Mouse (Mus musculus) ovary, postnatal 14 days (tissue): ENCODE measurements around the gene Ndufs6.

Experiments
- DNase-seq: peaks from one replicate; pipeline ENCODE4 v3.0.0; 2022; ENCODE audit warnings: low spot score

Gene Ndufs6

DNA sequence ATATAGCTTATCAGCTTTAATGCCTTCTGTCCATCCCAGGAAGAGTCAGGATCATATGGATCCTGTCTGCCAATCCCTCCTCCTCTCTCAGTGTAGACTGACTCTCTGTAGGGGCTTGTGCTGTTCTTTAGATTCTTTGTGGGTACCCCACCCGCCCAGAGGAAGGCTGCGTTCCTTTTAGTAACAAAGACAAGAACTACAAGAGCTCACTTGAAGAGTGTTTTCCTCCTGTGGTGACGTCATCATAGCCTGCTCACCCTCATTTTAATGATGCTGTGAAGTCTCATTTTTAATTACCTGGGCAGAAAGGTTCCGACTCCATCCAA, 22.3 kb downstream of the Ndufs6 start:
- DNase-seq: no peak

DNA sequence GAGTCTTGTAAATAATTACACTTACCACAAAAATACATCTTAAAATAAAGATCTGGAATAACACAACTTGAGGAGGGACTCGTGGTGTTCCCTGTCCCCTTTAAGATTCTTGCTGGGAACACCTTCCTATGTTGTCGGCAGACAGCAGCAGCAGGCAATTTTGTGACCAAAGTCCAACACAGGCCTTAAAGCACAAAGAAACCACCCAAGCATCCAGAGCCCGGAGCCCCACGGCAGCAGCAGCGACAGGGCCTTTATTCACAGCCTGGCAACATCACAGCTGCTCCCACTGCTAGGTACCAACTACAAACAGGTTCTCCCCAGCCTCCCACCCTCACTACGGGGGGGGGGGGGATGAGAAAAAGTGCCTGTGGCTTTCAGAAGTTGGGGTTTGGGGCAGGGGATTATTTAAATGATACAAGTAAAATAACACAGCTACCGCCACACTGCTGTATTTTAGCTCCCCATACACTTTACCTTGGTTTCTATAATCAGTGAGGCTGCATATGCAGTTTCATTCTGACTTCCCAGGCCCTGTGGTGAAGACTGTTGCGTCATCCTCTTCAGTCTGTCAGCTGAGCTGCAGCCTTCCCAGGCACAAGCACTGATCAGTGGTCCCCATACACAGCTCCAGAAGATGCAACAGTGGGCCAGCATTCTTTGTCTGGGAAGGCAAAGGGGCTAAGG, 22.8 kb downstream of the Ndufs6 start:
- no peak for DNase-seq

DNA sequence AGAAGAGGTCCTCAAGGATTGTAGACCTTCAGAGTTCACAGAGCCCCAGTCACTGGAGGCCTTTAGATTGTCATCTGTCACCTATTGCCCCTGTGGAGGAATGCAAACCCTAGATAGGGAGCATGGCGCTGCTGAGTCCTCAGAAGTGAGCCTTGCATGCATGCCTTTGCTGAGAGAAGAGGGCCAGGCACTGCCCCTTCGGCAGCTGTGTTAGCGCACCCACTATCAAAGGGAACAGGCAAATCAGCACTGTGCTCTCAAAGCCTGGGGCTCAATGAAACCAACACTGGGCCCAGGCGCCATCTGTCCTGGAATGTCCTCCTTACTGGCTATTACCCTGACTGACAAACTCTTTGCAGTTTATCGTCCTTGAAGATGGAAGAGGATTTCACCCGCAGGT, 23.6 kb downstream of the Ndufs6 start:
- no peak for DNase-seq

DNA sequence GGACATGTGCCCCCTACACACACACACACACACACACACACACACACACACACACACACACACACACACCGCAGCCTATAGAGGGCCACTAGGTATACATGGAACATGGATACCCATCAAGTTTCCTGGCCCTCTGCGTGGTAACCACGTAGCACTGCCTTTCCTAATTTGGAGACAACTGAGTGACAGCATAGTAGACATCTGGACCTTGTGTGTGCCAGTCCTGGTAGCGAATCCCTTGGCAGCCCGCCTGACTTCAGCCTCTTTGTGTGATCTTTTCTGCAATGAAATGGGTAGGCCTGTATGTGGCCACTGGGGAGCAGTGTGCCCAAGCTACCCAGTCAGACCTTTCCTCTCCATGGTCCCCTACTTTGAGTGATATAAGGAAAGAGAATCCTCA, 29.0 kb downstream of the Ndufs6 start:
- no peak for DNase-seq

DNA sequence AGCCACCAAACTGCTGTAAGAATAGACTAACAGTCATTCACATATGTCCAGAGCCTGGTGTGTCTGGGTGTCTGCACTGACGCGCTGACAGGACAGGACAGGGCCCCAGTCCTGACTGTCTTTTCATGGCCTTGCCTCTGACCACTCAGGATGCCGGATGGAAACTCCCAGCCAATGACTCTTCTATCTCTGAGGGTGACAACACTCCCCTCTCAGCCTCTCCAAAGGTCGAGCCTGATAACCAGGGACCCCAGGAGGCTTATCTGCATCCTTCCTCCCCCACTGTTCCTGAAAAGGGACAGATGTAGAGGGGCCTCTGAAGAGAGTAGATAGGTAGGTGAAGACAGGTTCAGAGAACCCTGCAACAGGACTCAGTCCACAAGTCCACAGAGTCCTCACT, 29.6 kb downstream of the Ndufs6 start:
- DNase-seq: no peak

DNA sequence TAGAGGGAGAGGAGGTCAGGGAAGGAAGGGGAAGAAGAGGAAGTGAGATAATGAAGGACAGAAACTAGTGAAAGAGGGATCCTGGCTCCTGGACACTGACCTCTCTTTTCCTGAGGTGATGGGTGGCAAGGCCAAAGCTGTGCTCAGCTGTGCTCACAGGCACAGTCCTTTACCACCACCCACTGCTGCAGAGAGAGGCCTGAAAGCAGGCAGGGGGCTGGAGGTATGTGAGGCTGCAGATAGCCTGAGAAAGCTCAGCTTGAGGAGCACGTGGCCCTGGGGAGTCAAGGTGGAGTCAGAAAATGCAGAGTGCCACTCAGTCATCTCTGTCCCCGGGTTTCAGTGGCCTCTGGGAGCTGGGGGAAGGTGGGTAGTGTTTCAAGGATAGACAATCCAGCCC, 37.2 kb downstream of the Ndufs6 start:
- no peak for DNase-seq

DNA sequence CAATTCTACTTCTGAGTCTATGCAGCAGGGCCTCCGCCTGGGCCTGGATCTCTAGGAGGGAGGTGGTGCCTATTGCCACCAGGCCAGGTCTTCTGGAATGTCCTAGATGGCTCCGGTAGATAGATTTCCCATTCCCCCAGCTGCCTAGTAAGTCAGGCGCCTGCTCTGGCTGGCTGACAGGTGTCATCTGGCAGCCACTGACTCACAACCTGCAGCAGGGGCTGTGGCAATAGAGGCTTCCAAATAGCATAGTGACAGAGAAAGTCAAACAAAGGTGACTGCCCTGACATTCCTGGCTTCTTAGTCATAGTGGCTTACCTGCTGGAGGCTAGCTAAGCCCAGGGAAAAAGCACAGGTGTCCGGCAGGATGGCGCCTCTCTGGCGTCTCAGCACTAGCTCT, 38.1 kb downstream of the Ndufs6 start:
- no peak for DNase-seq

DNA sequence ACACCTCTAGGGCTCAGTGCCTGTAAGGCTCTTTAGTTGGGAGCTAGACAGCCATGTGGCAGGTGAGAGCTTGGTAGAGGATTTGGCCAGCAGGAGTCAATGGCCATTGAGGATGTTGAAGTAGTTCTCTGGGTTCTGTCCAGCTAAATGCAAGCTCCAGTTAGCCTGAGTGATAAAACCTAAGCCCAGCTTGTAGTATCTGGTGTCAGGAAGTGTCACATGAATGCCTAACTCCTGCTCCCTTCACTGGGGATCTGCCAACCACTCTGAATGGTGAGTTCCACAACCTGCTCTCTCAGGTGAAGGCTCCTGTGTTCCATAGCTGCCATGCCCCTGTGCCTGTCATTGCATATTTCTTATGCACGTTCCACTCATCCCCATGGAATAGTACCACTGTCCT, 44.8 kb downstream of the Ndufs6 start:
- DNase-seq: no peak

DNA sequence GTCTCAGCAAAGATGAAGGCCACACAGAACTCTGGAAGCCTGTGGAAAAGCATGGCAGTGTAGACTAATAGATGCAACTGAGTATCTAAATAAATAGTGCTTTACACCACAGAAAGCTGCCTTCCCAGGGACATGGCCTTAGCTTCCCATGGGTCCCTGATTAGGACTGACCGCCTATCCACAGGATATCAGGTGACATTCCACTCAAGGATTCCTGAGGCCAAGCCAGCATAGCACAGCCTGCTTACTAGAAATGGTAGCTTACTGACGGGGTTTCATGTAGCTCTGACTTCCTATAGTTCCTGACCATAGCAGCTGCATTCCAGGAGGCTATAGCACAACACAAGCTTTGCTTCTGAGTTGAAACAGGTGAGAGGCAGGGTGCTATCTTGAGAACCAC, 45.9 kb downstream of the Ndufs6 start:
- no peak for DNase-seq

DNA sequence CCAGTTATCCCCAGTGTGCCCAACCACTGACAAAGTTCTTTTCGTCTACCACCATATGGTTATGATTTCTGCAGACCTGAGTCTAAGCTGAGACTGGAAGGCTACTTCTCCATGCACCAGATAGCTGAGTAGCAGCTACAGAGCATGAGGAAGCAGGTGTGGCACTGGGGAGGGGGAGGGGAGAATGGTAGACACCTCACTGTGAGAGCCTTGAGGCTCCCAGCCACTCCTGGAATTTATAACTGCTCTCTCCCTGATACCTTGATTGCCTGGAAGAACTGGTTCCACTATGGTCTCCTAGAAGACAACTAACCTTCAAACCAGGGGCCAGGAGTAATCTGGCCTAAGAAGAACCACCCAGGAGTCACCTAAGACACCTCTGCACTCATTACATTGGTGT, 49.1 kb downstream of the Ndufs6 start:
- DNase-seq: no peak

DNA sequence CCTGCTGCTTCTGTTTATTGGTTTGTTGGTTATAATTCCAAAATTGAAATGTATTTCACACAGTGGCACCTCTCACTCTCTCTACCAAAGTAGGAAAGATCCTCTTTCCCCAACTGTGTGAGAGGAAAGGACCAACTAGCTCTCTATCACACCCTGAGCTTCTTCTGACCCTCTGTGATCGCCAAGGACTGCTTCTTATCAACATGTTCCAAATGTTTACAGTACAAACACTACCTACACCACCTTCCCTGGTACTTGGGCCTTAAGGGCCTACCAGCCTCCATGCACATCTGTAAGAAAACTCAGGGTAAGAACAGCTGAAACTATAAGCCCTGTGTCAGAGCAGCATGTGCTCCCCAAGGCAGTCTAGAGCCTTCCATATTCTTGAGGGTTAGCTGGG, 50.5 kb downstream of the Ndufs6 start:
- DNase-seq: no peak

DNA sequence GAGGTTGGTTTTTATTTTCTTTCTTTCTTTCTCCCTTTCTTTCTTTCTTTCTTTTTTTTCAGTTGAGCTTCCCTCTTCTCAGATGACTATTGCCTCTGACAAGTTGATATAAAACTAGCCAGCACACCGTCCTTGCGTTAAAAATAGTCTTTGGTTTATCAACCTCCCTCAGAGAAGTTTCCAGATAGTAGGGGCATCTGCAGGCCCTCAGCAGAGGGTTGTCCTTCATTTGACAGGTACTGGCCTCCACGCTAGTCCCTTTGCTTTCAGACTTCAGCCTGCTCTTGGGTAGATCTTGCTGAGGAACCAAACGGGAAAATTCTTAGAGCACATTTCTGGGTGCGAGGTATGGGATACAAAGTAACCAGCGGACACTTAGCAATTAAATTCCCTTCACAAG, 51.0 kb downstream of the Ndufs6 start:
- DNase-seq: no peak

DNA sequence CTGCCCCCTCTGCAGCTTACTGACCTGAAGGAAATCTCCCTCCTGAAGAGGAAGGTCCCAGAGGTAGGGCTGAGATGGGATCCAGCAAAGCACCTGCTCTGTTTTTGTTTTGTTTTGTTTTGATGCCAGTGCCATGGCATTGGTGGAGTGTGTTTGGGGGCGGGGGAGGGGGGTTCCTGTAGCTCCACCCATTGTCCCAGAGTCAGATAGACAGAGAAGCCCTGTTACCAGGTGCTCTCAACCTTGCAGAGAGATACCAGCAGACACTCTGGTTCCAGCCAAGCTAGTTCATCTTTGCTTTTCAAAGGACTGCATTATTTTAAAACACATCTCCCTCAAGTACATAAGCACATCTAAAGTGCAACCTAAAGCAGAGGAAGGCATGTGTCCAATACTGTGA, 54.8 kb downstream of the Ndufs6 start:
- no peak for DNase-seq

DNA sequence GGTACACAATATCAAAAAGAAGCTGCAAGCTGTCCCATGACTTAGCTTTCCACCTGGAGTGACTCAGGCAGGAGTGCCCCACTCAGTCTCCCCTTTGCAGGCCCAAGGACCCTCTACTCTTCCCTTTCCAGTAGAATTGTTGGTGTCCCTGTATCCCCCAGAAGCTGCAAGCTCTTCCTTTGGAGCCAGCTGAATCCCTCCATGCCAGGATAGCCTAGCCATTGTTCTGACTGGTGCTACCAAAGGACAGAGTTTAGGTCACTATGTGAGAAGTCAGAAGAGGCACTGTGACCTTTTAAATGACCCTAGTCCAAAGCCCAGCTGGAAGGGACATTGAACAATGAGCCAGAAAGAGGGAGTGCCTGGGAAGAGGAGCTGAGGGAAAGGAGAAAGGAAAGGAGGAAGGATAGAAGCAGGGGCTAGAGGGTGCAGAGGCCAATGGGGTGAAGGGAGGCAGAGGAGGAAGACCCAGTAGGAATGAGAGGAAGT, 55.5 kb downstream of the Ndufs6 start:
- DNase-seq: no peak

DNA sequence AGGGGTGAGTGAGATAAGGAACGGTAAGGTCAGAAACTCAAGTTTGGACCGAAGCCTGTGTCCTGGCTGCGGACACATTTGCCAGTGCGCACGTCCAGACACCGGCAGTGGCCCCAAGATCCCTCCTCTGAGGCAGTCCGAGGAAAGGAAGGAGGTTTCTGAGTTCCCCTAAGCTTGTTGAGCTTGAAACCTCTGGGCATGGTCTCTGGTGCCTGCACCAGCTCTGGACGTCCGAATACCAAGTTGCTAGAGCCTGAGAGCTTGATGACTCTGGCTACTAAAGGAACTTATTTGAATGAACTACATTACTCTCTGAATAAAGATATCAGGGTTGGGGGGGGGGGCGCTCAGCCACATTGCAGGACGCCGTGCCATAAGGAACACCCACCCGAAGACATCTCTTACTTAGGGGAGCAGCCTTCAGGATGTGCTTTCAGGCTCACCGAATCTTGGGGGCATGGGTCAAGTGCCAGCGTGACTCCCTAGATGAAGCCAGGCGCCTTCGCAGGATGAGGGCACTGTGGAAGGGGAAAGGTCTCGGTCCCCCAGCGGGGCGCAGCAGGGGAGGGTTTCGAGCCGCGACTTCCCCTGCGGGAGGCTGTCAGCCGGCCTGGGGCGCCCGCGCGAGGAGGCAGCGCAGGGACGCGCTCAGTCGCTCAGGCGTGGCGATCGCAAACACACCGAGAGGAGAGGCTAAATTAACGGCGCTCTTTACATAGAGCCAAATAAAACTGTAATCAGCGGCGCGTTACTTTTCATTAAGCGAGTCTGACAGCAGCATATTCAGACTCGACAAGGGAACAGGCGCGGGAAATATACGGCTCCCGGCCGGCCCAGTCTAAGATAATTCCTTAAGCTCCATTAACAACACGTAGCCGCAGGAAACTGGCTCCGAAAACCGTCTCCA, 56.8 kb downstream of the Ndufs6 start:
- no peak for DNase-seq

DNA sequence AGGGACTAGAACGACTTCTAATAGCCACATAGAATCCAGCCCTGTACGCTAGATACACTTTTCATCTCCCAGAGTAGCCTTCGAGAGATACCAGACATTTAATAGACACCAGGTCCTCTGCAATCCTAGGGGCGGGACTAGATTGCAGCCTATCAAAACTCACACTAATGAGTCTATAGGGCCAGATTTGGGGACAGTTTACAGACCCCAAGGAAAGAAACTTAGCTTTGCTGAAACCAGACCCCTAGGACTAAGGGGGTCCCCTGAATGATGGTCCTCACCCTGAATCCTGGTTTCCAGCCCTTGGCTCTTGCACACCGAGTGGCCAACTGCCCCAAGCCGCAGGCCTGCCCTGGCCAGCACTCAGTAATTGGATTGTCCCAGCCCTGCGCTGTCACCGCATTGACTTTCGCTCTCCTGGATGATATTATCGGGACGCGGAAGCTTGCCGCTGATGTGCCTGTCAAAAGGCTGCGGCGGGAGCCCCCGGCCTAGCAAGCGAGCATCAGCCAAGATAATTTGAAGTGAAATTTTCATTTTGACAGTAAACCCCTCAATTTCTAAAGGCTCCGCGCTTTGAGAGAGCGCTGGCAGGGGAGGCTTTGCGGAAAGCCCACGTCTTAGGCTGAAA, 57.8 kb downstream of the Ndufs6 start:
- no peak for DNase-seq

DNA sequence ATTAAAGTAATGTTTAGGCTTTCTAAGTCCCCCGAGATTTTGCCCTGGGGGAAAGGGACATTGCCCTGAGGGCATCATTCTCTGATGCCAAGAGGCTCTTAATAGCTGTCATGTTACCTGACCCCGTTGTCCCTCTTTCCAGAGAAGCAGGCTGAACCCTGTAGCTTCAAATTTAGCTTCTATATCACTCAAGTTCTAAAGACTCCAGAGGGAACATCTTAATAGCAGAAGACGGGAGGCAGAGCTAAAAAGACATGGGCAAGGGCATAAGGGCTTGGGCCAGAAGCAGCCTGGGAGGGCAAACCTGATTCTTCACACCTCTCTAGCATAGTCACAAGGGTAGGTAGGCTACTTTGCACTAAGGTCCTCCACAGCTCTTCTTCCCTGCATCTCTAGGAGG, 58.5 kb downstream of the Ndufs6 start:
- DNase-seq: no peak
